Mouse (Mus musculus): ENCODE results near the gene Fam71d. TPM values are rescaled to one million over a fixed set of nuclear protein-coding genes. Genes with fewer than 3 reads are reported as not detected.

The Fam71d gene
- total RNA-seq, 2 experiments from 2014 or later = 0.54 to 2.3 TPM

- intact Hi-C loops (cut with DNase I) = no loop called here
- DNase-seq = no peak
Observed at GRCm38 (mm10) chr12:78769031-78769713, 77.8 kb downstream of the Fam71d start.

DNA sequence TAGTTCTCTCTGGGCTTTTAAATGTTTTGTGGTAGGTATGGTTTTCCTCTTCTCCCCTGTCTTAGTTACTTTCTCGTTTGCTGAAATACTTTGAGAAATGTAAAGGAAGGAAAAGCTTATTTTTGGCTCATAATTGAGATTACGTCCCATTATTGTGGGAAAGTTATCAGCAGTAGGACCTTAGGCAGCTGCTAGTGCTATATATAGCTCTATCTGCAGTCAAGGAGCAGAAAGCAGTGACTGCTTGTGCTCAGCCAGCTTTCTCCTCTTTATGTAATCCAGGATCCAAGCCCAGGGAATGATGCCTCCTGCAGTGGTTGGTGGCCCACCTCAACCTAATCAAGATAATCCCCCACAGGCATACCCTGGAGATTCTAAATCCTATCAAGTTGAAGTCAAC lies 81.9 kb downstream of the Fam71d start:
- DNase-seq = no peak
- intact Hi-C loops (cut with DNase I) = no loop called here

DNA sequence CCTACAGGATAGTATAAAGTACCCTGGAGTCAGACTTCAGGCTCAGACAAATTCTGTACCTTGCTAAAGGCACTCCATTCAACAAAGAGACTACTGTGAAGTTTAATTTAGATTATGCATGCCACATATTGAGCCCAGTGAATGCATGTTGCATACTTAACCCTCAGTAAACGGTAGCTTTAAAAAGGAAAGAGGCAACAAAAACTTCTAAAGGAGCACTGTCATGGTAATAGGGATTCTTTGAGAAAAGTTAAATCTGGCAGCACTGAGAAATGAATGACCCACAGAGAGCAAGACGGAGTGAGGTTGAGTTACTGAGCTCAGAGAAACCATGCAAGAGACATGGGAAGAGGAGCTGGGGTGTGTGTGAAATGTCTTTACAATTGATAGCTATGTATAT lies 86.6 kb downstream of the Fam71d start:
- intact Hi-C loops (cut with DNase I) = no loop called here
- no peak for DNase-seq

DNA sequence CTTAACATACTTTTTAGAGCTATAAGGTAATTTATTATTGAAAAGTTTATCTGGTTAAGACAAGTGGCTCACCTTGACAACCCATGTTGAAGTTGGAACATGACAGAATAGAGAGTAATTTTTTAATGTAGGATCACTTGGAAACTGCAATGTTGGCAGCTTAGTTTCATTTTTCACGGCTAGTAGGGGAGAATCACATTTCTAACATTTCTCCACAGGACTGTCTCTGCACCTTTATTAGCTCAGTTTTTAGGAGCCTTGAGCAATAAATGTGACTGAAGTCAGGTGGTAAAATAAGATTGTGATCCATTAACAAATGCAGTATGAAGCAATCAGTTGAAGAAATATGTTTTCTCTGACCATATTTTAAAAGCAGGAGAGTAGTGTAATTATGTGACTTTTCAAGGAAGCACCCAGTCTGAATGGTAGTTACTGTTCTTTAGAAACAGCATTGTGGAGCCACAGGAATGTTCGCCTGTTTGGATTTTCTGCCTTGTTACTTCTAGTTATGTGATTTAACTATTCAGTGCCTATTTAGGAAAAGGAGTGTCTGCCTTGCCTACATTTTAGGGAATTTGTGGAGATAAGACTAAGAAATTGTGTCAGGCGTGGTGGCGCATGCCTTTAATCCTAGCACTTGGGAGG lies 87.2 kb downstream of the Fam71d start:
- intact Hi-C loops (cut with DNase I) = no loop called here

More for the DNA sequence above, 87.2 kb downstream of the Fam71d start:
- no peak for DNase-seq

Other genes with a start within 250 kb of the Fam71d start
- 10 to 100 TPM in 1 of 2 experiments, 1 to 10 TPM in 1; 9.8 to 11.1 TPM for gene Mpp5, start 57.4 kb downstream of the Fam71d start, total RNA-seq (2021)
- 100 to 1,000 TPM; 120 to 128 TPM for gene Atp6v1d, start 170.1 kb downstream of the Fam71d start, total RNA-seq (2021)
- gene Eif2s1, start 170.3 kb downstream of the Fam71d start, total RNA-seq (2021) = 10 to 100 TPM; 67.4 to 75.1 TPM
- gene Plek2, start 215.4 kb downstream of the Fam71d start, total RNA-seq (2021) = under 1 TPM; 0.81 to 0.88 TPM